In genomic region chr2:132607141-132608093, GRCm38 (mm10) we compare ENCODE assay signal across 8 mouse cellular contexts. TPM values are rescaled to one million over a fixed set of nuclear protein-coding genes. Genes with fewer than 3 reads are reported as not detected.
DNase-seq lines count a peak whose midpoint lies in the region; ATAC-seq and TF ChIP-seq lines count a peak whose summit lies in the region.

No protein-coding gene starts in this region.

- 0 out of 2 replicates have a peak, but pooled peaks cover 4% of the 10 kb centered on the region for H3K9me3 ChIP-seq in neural tube, embryonic 13.5 days
- H3K9me3 ChIP-seq in heart, postnatal 0 days (replicated peaks; ENCODE audit: control insufficient read depth, low read length), result no peaks in the 10 kb centered on the region
- H3K9me3 ChIP-seq in limb, embryonic 15.5 days, result 0 out of 2 replicates have a peak, but pooled peaks cover 3% of the 10 kb centered on the region

- no peak for DNase-seq in neural tube, embryonic 10.5 days (ENCODE audit: extremely low spot score, low spot score)
- DNase-seq in embryo, embryonic 11 days, result peak; percentile 21
- no peak for DNase-seq in heart, postnatal 0 days (ENCODE audit: low spot score)
- DNase-seq in right cerebral cortex, postnatal 10 days (ENCODE audit: low spot score in 2 of 2), result peak; percentile 72 to 90
- no peak for DNase-seq in yolk sac, embryonic 10.5 days (ENCODE audit: low spot score)
- no peak for DNase-seq in cerebellum, postnatal 4 days (ENCODE audit: low spot score in 2 of 2)

- H3K27ac ChIP-seq in neural tube, embryonic 13.5 days (replicated peaks), result 0 out of 2 replicates have a peak overlapping the region, but pooled peaks have one; percentile 23
- H3K27ac ChIP-seq in heart, postnatal 0 days (ENCODE audit: low read depth), result peak overlapping the region; percentile 72
- H3K27ac ChIP-seq in limb, embryonic 15.5 days, result peak overlapping the region; percentile 7; the same call in 1 of the 2 replicates

- WGBS in neural tube, embryonic 13.5 days, result 53% methylated on average over 10 of the region's 10 CpGs
- WGBS in heart, postnatal 0 days, result 22% methylated on average over 10 of the region's 10 CpGs
- WGBS in limb, embryonic 15.5 days, result 46% methylated on average over 10 of the region's 10 CpGs

- no peaks in the 10 kb centered on the region for H3K36me3 ChIP-seq in neural tube, embryonic 13.5 days
- H3K36me3 ChIP-seq in heart, postnatal 0 days (replicated peaks; ENCODE audit: control insufficient read depth, insufficient read depth, low read length), result no peaks in the 10 kb centered on the region
- no peaks in the 10 kb centered on the region for H3K36me3 ChIP-seq in limb, embryonic 15.5 days

- no peak for TF ChIP-seq CTCF in heart, postnatal 0 days (IDR thresholded peaks at IDR 0.05; ENCODE audit: low read depth)

- no peak for TF ChIP-seq EP300 in heart, postnatal 0 days (IDR thresholded peaks at IDR 0.05; ENCODE audit: low read depth)

- no peak for ATAC-seq in neural tube, embryonic 13.5 days (ENCODE audit: low read depth)
- ATAC-seq in heart, postnatal 0 days (ENCODE audit: insufficient read depth, low read depth), result peak; percentile 53; the same call in 1 of the 2 replicates
- ATAC-seq in limb, embryonic 15.5 days (ENCODE audit: insufficient number of reproducible peaks, low FRiP score, low TSS enrichment, low read depth), result no peak

- H3K27me3 ChIP-seq in neural tube, embryonic 13.5 days, result no peaks in the 10 kb centered on the region
- H3K27me3 ChIP-seq in heart, postnatal 0 days (ENCODE audit: control insufficient read depth, insufficient read depth, low read length), result no peaks in the 10 kb centered on the region
- H3K27me3 ChIP-seq in limb, embryonic 15.5 days, result no peaks in the 10 kb centered on the region

- 0 out of 2 replicates have a peak, but pooled peaks cover 4% of the 10 kb centered on the region for H3K4me1 ChIP-seq in neural tube, embryonic 13.5 days (replicated peaks)
- peaks cover 19% of the 10 kb centered on the region for H3K4me1 ChIP-seq in heart, postnatal 0 days (ENCODE audit: control insufficient read depth, insufficient read depth)
- H3K4me1 ChIP-seq in limb, embryonic 15.5 days, result peaks cover 10% of the 10 kb centered on the region

- no peak overlapping the region for H3K9ac ChIP-seq in neural tube, embryonic 13.5 days
- no peak overlapping the region; the same call in 1 of the 2 replicates for H3K9ac ChIP-seq in heart, postnatal 0 days (replicated peaks; ENCODE audit: low read depth, low read length)
- H3K9ac ChIP-seq in limb, embryonic 15.5 days, result no peak overlapping the region

- H3K4me2 ChIP-seq in neural tube, embryonic 13.5 days, result no peak overlapping the region
- peak overlapping the region; percentile 23; the same call in 1 of the 2 replicates for H3K4me2 ChIP-seq in heart, postnatal 0 days (ENCODE audit: low read depth, low read length)
- H3K4me2 ChIP-seq in limb, embryonic 15.5 days, result no peak overlapping the region

- no peak overlapping the region for H3K4me3 ChIP-seq in neural tube, embryonic 13.5 days
- H3K4me3 ChIP-seq in heart, postnatal 0 days (ENCODE audit: low read depth, low read length), result no peak overlapping the region
- H3K4me3 ChIP-seq in limb, embryonic 15.5 days, result no peak overlapping the region

RNA-seq across cellular contexts. Expression of gene Gpcpd1, which starts 19.9 kb away (rescaled TPM):
- polyA plus RNA-seq in neural tube, embryonic 13.5 days (2015; fragmentation: Nextera tagmentation; extraction: Ambion mirVana), result 84.8 and 89.7 TPM in 2 replicates
- total RNA-seq in heart, postnatal 0 days (2014; rRNA removed; ENCODE audit: low replicate concordance), result 26.4 and 37.5 TPM in 2 replicates
- 60.5 and 67.9 TPM in 2 replicates for polyA plus RNA-seq in heart, postnatal 0 days (2015; fragmentation: Nextera tagmentation; extraction: Ambion mirVana)
- 44.3 and 48.7 TPM in 2 replicates for polyA plus RNA-seq in limb, embryonic 15.5 days (2015; fragmentation: Nextera tagmentation; extraction: Ambion mirVana)

Comparison
In these comparisons a context has a peak if more than half of its experiments do, and no peak if none do; other contexts are left out.
1. H3K27ac ChIP-seq: peak in every context shown above with its lines; median percentile 72 in heart, postnatal 0 days; 23 in neural tube, embryonic 13.5 days; 7 in limb, embryonic 15.5 days.
2. DNase-seq: peak in embryo, embryonic 11 days (single experiment) and right cerebral cortex, postnatal 10 days (2 of 2); none in neural tube, embryonic 10.5 days (single experiment), heart, postnatal 0 days (single experiment), yolk sac, embryonic 10.5 days (single experiment) and cerebellum, postnatal 4 days (0 of 2).